Mouse (Mus musculus): ENCODE results near the gene Tbx21. TPM values are rescaled to one million over a fixed set of nuclear protein-coding genes. Genes with fewer than 3 reads are reported as not detected.

The Tbx21 gene
- total RNA-seq, 2 experiments from 2014 or later: 0.19 TPM; not detected in 1

- no peak for DNase-seq (ENCODE audit: low spot score in 2 of 2)
These were observed 30.2 kb downstream of the Tbx21 start for GRCm38 (mm10) chr11:97084821-97085505.

- no peak for DNase-seq (ENCODE audit: low spot score in 2 of 2)
These were observed 31.6 kb downstream of the Tbx21 start for GRCm38 (mm10) chr11:97083401-97084140.

GRCm38 (mm10) chr11:97082977-97083376, 32.2 kb downstream of the Tbx21 start:
- peak; percentile 38 to 47 for DNase-seq (ENCODE audit: low spot score in 2 of 2)

GRCm38 (mm10) chr11:97080291-97080690, 34.8 kb downstream of the Tbx21 start:
- DNase-seq (ENCODE audit: low spot score in 2 of 2): no peak

- no peak for DNase-seq (ENCODE audit: low spot score in 2 of 2)
These were observed 36.4 kb downstream of the Tbx21 start for GRCm38 (mm10) chr11:97078751-97079150.

GRCm38 (mm10) chr11:97074235-97074634, 40.9 kb downstream of the Tbx21 start:
- DNase-seq (ENCODE audit: low spot score in 2 of 2): no peak

- DNase-seq (ENCODE audit: low spot score in 2 of 2): peak; percentile 58 to 71
These were observed 42.6 kb downstream of the Tbx21 start for GRCm38 (mm10) chr11:97072533-97072932.

GRCm38 (mm10) chr11:97071129-97071528, 44.0 kb downstream of the Tbx21 start:
- DNase-seq (ENCODE audit: low spot score in 2 of 2): no peak

GRCm38 (mm10) chr11:97069770-97070169, 45.4 kb downstream of the Tbx21 start:
- no peak for DNase-seq (ENCODE audit: low spot score in 2 of 2)

GRCm38 (mm10) chr11:97069333-97069732, 45.8 kb downstream of the Tbx21 start:
- no peak for DNase-seq (ENCODE audit: low spot score in 2 of 2)

GRCm38 (mm10) chr11:97066656-97067360, 48.3 kb downstream of the Tbx21 start:
- no peak for DNase-seq (ENCODE audit: low spot score in 2 of 2)

GRCm38 (mm10) chr11:97065538-97066295, 49.4 kb downstream of the Tbx21 start:
- no peak for DNase-seq (ENCODE audit: low spot score in 2 of 2)

- DNase-seq (ENCODE audit: low spot score in 2 of 2): no peak
These were observed 51.2 kb downstream of the Tbx21 start for GRCm38 (mm10) chr11:97063921-97064295.

GRCm38 (mm10) chr11:97063274-97063920, 51.7 kb downstream of the Tbx21 start:
- DNase-seq (ENCODE audit: low spot score in 2 of 2): no peak

GRCm38 (mm10) chr11:97052219-97052646, 62.9 kb downstream of the Tbx21 start:
- no peak for DNase-seq (ENCODE audit: low spot score in 2 of 2)

- no peak for DNase-seq (ENCODE audit: low spot score in 2 of 2)
These were observed 64.1 kb downstream of the Tbx21 start for GRCm38 (mm10) chr11:97050944-97051586.

GRCm38 (mm10) chr11:97050216-97050943, 64.8 kb downstream of the Tbx21 start, which contains the start of gene Osbpl7:
Osbpl7 (plus strand) TSS chr11:97050628.
- DNase-seq (ENCODE audit: low spot score in 2 of 2): peak; percentile 69 to 77

- DNase-seq (ENCODE audit: low spot score in 2 of 2): no peak
These were observed 65.5 kb downstream of the Tbx21 start for GRCm38 (mm10) chr11:97049492-97050085.

GRCm38 (mm10) chr11:97048090-97048650, 67.0 kb downstream of the Tbx21 start:
- DNase-seq (ENCODE audit: low spot score in 2 of 2): no peak

All from layer of hippocampus, postnatal 14 days (tissue).